Mouse (Mus musculus) forebrain, embryonic 12.5 days (tissue): Measurements from ENCODE around the gene Pip4k2a. TPM values are rescaled to one million over a fixed set of nuclear protein-coding genes. Genes with fewer than 3 reads are reported as not detected.

ENCODE experiments used
- ATAC-seq: fragments of 200-750 bp; cut with Nextera tagmentation; 2 replicates; pipeline ENCODE4 v1.8.0; 2017; ENCODE audit warnings: moderate TSS enrichment; ENCODE audit not compliant: low FRiP score
- H3K27ac ChIP-seq: fragments of 300-500 bp; sonication (generic); 2 replicates; pipeline ENCODE4 v1.5.1; 2016; ENCODE audit warnings: mild to moderate bottlenecking
- H3K27me3 ChIP-seq: fragments of 300-500 bp; sonication (generic); 2 replicates; pipeline ENCODE4 v1.6.1; 2016; ENCODE audit warnings: mild to moderate bottlenecking
- H3K36me3 ChIP-seq: fragments of 300-500 bp; sonication (generic); replicated peaks from 2 replicates; pipeline ENCODE4 v1.6.1; 2016; ENCODE audit warnings: mild to moderate bottlenecking
- H3K4me1 ChIP-seq: fragments of 300-500 bp; sonication (generic); 2 replicates; pipeline ENCODE4 v1.6.1; 2016
- H3K4me2 ChIP-seq: fragments of 300-500 bp; sonication (generic); 2 replicates; pipeline ENCODE4 v1.6.1; 2016; ENCODE audit warnings: mild to moderate bottlenecking, moderate library complexity
- H3K4me3 ChIP-seq: fragments of 300-500 bp; sonication (generic); replicated peaks from 2 replicates; pipeline ENCODE4 v1.5.1; 2016; ENCODE audit warnings: mild to moderate bottlenecking
- H3K9ac ChIP-seq: fragments of 300-500 bp; sonication (generic); 2 replicates; pipeline ENCODE4 v1.6.1; 2016; ENCODE audit warnings: mild to moderate bottlenecking
- H3K9me3 ChIP-seq: fragments of 300-500 bp; sonication (generic); 2 replicates; pipeline ENCODE4 v1.6.1; 2016
- WGBS: fragments of 180-500 bp; shearing (Covaris S2); methylation state at CpG from one replicate; pipeline ENCODE4 v1.1.7; 2016; 5-methylcytosine and 5-hydroxymethylcytosine counted together
- polyA plus RNA-seq: library from polyadenylated mRNA; unstranded; fragments of >200 nt; fragmentation: Nextera tagmentation; extraction: Ambion mirVana; gene quantifications from 2 replicates; pipeline ENCODE4 v1.2.1, GENCODE M21; 2016

The Pip4k2a gene
- polyA plus RNA-seq, 1 experiment from 2014 or later, result 9.1 TPM

- no peaks in the 10 kb centered on the region for H3K9me3 ChIP-seq
- ATAC-seq, result peak; percentile 33; the same call in 1 of the 2 replicates
- H3K9ac ChIP-seq, result no peak overlapping the region
- H3K4me1 ChIP-seq, result peaks cover 10% of the 10 kb centered on the region
- H3K4me3 ChIP-seq, result no peak overlapping the region
- H3K27me3 ChIP-seq, result no peaks in the 10 kb centered on the region
- no peaks in the 10 kb centered on the region for H3K36me3 ChIP-seq
- no peak overlapping the region for H3K4me2 ChIP-seq
- 64% methylated on average over 14 of the region's 14 CpGs for WGBS
- no peak overlapping the region for H3K27ac ChIP-seq
Observed at GRCm38 (mm10) chr2:18916615-18917379, 81.1 kb downstream of the Pip4k2a start.

GRCm38 (mm10) chr2:18916042-18916407 is 81.9 kb downstream of the Pip4k2a start:
- no peak overlapping the region for H3K9ac ChIP-seq
- H3K4me3 ChIP-seq, result no peak overlapping the region
- no peak overlapping the region for H3K27ac ChIP-seq
- WGBS, result 74% methylated on average over 2 of the region's 2 CpGs
- H3K27me3 ChIP-seq, result no peaks in the 10 kb centered on the region
- no peak overlapping the region for H3K4me2 ChIP-seq
- peaks cover 10% of the 10 kb centered on the region for H3K4me1 ChIP-seq
- H3K9me3 ChIP-seq, result no peaks in the 10 kb centered on the region
- no peaks in the 10 kb centered on the region for H3K36me3 ChIP-seq
- ATAC-seq, result no peak

- H3K9me3 ChIP-seq, result no peaks in the 10 kb centered on the region
- H3K9ac ChIP-seq, result no peak overlapping the region
- no peaks in the 10 kb centered on the region for H3K36me3 ChIP-seq
- WGBS, result 86% methylated on average over 9 of the region's 9 CpGs
- H3K4me1 ChIP-seq, result peaks cover 10% of the 10 kb centered on the region
- H3K27me3 ChIP-seq, result no peaks in the 10 kb centered on the region
- no peak overlapping the region for H3K27ac ChIP-seq
- no peak overlapping the region for H3K4me2 ChIP-seq
- ATAC-seq, result no peak
- H3K4me3 ChIP-seq, result no peak overlapping the region
Observed at GRCm38 (mm10) chr2:18915372-18916041, 82.4 kb downstream of the Pip4k2a start.

- Histone ChIP-seq H3K9ac (no peak overlapping the region), H3K36me3 (no peaks in the 10 kb centered on the region), H3K4me2 (no peak overlapping the region), H3K27ac (no peak overlapping the region), H3K4me3 (no peak overlapping the region), H3K9me3 (no peaks in the 10 kb centered on the region), H3K4me1 (peaks cover 10% of the 10 kb centered on the region), H3K27me3 (no peaks in the 10 kb centered on the region)
- no peak for ATAC-seq
- WGBS, result 88% methylated on average over 2 of the region's 2 CpGs
Observed at GRCm38 (mm10) chr2:18914750-18915149, 83.2 kb downstream of the Pip4k2a start.

- 40% methylated on average over 3 of the region's 3 CpGs for WGBS
- Histone ChIP-seq H3K36me3 (no peaks in the 10 kb centered on the region), H3K27me3 (no peaks in the 10 kb centered on the region), H3K4me2 (no peak overlapping the region), H3K4me3 (no peak overlapping the region), H3K27ac (no peak overlapping the region), H3K4me1 (peaks cover 10% of the 10 kb centered on the region), H3K9me3 (no peaks in the 10 kb centered on the region), H3K9ac (no peak overlapping the region)
- ATAC-seq, result no peak
Observed at GRCm38 (mm10) chr2:18913642-18914041, 84.3 kb downstream of the Pip4k2a start.

- Histone ChIP-seq H3K9me3 (no peaks in the 10 kb centered on the region), H3K4me3 (no peak overlapping the region), H3K4me1 (peaks cover 12% of the 10 kb centered on the region), H3K27me3 (no peaks in the 10 kb centered on the region), H3K4me2 (no peak overlapping the region), H3K9ac (no peak overlapping the region), H3K27ac (no peak overlapping the region), H3K36me3 (no peaks in the 10 kb centered on the region)
- no peak for ATAC-seq
- WGBS, result 93% methylated on average over 6 of the region's 6 CpGs
Observed at GRCm38 (mm10) chr2:18911251-18911934, 86.5 kb downstream of the Pip4k2a start.

- Histone ChIP-seq H3K9me3 (no peaks in the 10 kb centered on the region), H3K27me3 (no peaks in the 10 kb centered on the region), H3K4me3 (no peak overlapping the region), H3K27ac (no peak overlapping the region), H3K4me2 (no peak overlapping the region), H3K9ac (no peak overlapping the region), H3K4me1 (peaks cover 9% of the 10 kb centered on the region), H3K36me3 (no peaks in the 10 kb centered on the region)
- 74% methylated on average over 6 of the region's 6 CpGs for WGBS
- ATAC-seq, result no peak
Observed at GRCm38 (mm10) chr2:18910209-18910608, 87.7 kb downstream of the Pip4k2a start.

GRCm38 (mm10) chr2:18909713-18910112 is 88.2 kb downstream of the Pip4k2a start:
- Histone ChIP-seq H3K27ac (no peak overlapping the region), H3K36me3 (no peaks in the 10 kb centered on the region), H3K27me3 (no peaks in the 10 kb centered on the region), H3K4me2 (no peak overlapping the region), H3K4me1 (peaks cover 9% of the 10 kb centered on the region), H3K9me3 (no peaks in the 10 kb centered on the region), H3K4me3 (no peak overlapping the region), H3K9ac (no peak overlapping the region)
- ATAC-seq, result no peak
- 89% methylated on average over 6 of the region's 6 CpGs for WGBS

GRCm38 (mm10) chr2:18907269-18907668 is 90.7 kb downstream of the Pip4k2a start:
- 78% methylated on average over 8 of the region's 8 CpGs for WGBS
- ATAC-seq, result no peak
- H3K36me3 ChIP-seq, result no peaks in the 10 kb centered on the region
- peaks cover 9% of the 10 kb centered on the region for H3K4me1 ChIP-seq
- H3K4me2 ChIP-seq, result no peak overlapping the region
- no peak overlapping the region for H3K4me3 ChIP-seq
- H3K27me3 ChIP-seq, result no peaks in the 10 kb centered on the region
- H3K27ac ChIP-seq, result no peak overlapping the region
- H3K9ac ChIP-seq, result no peak overlapping the region
- H3K9me3 ChIP-seq, result no peaks in the 10 kb centered on the region

- no peak overlapping the region for H3K27ac ChIP-seq
- H3K4me1 ChIP-seq, result peaks cover 9% of the 10 kb centered on the region
- no peak overlapping the region for H3K4me2 ChIP-seq
- no peak overlapping the region for H3K9ac ChIP-seq
- no peaks in the 10 kb centered on the region for H3K9me3 ChIP-seq
- no peak overlapping the region for H3K4me3 ChIP-seq
- peak; percentile 44; the same call in 1 of the 2 replicates for ATAC-seq
- H3K36me3 ChIP-seq, result no peaks in the 10 kb centered on the region
- H3K27me3 ChIP-seq, result no peaks in the 10 kb centered on the region
- WGBS, result 20% methylated on average over 2 of the region's 2 CpGs
Observed at GRCm38 (mm10) chr2:18906421-18907084, 91.4 kb downstream of the Pip4k2a start.

- Histone ChIP-seq H3K4me2 (no peak overlapping the region), H3K4me1 (peaks cover 9% of the 10 kb centered on the region), H3K36me3 (no peaks in the 10 kb centered on the region), H3K27me3 (no peaks in the 10 kb centered on the region), H3K9me3 (no peaks in the 10 kb centered on the region), H3K4me3 (no peak overlapping the region), H3K27ac (no peak overlapping the region), H3K9ac (no peak overlapping the region)
- 95% methylated on average over 9 of the region's 9 CpGs for WGBS
- ATAC-seq, result no peak
Observed at GRCm38 (mm10) chr2:18903301-18904068, 94.4 kb downstream of the Pip4k2a start.
